Mouse (Mus musculus): Measurements from ENCODE around the gene Ddost. TPM values are rescaled to one million over a fixed set of nuclear protein-coding genes. Genes with fewer than 3 reads are reported as not detected.

Gene Ddost
- polyA plus RNA-seq, 1 experiment from 2014 or later: 176 TPM

DNA sequence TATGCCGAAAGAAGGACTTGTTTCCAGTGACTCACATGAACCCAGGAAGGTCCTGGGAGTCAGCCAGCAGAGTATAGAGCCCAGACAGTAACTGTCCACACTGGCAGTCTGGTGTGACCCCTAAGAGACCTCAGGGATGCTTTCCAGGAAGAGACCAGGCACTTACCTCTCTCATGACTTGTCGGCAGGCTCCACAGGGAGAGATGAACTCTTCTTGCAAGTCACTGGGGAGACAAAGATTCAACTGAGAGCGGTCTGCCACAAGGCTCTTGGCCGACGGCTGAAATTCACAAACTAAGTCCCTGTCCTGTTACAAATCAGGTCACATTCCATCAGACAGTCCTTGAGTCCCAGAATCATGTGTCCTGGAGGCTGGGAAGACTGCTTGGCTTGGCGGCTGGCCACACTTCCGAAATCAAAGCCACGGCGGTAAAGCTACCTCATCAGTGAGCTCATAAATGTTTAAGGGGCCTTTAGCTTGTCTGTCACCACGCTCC lies 38.9 kb downstream of the Ddost start:
- H3K36me3 ChIP-seq (ENCODE audit: poor library complexity, severe bottlenecking): no peaks in the 10 kb centered on the region
- ATAC-seq: no peak
- H3K9ac ChIP-seq: no peak overlapping the region
- H3K27ac ChIP-seq: no peak overlapping the region
- no peak overlapping the region for H3K4me2 ChIP-seq
- H3K4me1 ChIP-seq: no peaks in the 10 kb centered on the region
- WGBS: 77% methylated on average over 10 of the region's 10 CpGs
- H3K27me3 ChIP-seq: no peaks in the 10 kb centered on the region
- no peak overlapping the region for H3K4me3 ChIP-seq
- H3K9me3 ChIP-seq (replicated peaks): no peaks in the 10 kb centered on the region

DNA sequence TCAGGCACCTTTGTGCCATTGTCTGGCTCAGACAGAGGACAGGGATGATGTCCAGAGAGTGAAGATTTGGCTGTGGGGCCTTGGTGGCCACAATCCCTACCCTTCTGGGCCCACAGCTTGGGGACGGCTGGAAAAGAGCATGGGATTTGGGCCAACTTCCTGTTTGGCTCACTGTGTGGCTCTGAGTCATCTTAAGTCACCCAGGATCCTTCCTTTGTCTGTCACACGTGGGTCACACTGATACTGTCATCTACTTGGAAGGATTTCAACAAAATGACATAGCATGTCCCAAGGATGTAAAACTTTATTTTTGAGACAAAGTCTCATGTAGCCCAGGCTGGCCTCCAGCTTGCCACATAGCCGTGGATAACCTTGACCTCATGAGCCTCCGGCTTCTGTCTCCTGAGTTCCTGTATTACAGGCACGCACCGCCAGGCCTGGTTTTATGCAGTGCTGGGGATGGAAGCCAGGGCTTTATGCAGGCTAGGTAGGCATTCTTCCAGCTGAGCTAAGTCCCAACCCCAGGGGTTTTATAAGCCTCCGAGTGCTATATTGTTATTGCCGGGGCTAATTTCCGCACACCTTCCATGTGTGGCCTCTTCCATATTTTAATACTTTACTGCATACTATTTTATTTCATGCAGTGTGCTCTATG lies 40.5 kb downstream of the Ddost start:
- Histone ChIP-seq H3K27ac (no peak overlapping the region), H3K4me1 (no peaks in the 10 kb centered on the region), H3K9ac (no peak overlapping the region), H3K9me3 (replicated peaks) (no peaks in the 10 kb centered on the region), H3K27me3 (no peaks in the 10 kb centered on the region), H3K4me3 (no peak overlapping the region), H3K4me2 (no peak overlapping the region), H3K36me3 (ENCODE audit: poor library complexity, severe bottlenecking) (no peaks in the 10 kb centered on the region)
- ATAC-seq: no peak
- 81% methylated on average over 9 of the region's 9 CpGs for WGBS

DNA sequence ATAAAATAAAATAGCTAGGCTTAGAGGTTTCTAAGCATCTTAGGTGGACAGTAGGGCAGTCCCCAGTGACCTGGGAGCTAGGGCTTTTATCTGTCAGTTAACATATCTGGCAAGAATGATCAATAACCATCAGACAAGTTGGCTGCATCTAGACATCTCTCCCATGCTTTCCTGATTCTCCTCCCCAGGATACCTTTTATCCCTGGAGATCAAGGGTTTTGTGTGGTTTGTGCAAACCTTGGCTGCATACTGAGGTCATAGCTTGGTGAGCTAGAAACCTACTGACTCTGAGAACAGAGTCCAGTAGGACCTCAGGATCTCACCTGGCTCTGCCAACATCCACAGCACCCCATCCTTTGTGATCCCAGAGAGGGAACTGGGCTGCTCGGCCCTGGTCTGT lies 42.8 kb downstream of the Ddost start:
- H3K9me3 ChIP-seq (replicated peaks): peaks cover 3% of the 10 kb centered on the region; the same call in 1 of the 2 replicates
- H3K36me3 ChIP-seq (ENCODE audit: poor library complexity, severe bottlenecking): no peaks in the 10 kb centered on the region
- 79% methylated on average over 1 of the region's 1 CpGs for WGBS
- no peaks in the 10 kb centered on the region for H3K27me3 ChIP-seq
- H3K4me1 ChIP-seq: no peaks in the 10 kb centered on the region
- no peak overlapping the region for H3K9ac ChIP-seq
- no peak overlapping the region for H3K4me3 ChIP-seq
- H3K4me2 ChIP-seq: no peak overlapping the region
- ATAC-seq: no peak
- H3K27ac ChIP-seq: no peak overlapping the region

DNA sequence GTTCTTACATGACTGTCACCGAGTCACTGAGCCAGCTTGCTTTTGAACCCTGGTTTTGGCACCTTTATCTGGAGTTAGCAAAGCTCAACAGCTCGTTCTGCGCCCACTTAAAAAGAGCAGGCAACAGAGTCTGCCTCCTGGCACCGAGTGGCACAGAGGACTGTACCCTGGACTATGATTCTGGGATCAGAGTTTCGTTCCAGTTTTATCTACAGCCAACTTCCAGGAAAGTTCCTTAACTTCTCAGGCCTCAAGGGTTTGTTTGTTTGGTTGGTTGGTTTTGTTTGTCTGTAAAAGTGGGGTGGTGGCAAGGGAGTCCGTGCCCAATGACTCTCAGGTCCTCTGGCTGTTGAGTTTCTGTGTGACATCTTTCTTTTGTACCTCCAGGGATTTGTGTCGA lies 44.2 kb downstream of the Ddost start:
- Histone ChIP-seq H3K9ac (no peak overlapping the region), H3K27me3 (no peaks in the 10 kb centered on the region), H3K27ac (no peak overlapping the region), H3K4me1 (no peaks in the 10 kb centered on the region), H3K4me2 (no peak overlapping the region), H3K36me3 (ENCODE audit: poor library complexity, severe bottlenecking) (no peaks in the 10 kb centered on the region), H3K9me3 (replicated peaks) (peaks cover 3% of the 10 kb centered on the region; the same call in 1 of the 2 replicates), H3K4me3 (no peak overlapping the region)
- ATAC-seq: no peak
- 76% methylated on average over 7 of the region's 7 CpGs for WGBS

DNA sequence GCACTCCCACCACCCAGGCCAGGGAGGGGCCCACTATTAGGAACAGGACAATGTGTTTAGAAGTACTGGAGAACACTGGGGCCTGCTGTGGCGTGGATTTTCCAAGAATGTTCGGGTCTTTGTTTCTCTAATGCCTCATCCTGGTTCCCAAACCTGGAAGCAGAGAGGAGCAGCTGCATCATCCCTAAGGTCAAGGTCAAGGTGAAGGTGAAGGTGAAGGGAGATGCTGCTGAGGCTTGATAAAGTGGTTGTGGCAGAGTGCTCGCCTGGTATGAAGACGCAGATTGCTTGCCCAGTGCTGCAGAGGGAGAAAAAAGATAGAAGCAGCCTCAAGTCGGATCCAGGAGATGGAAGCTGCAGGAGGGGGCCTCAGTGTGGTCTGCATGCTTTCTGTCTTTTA lies 47.3 kb downstream of the Ddost start:
- no peaks in the 10 kb centered on the region for H3K36me3 ChIP-seq (ENCODE audit: poor library complexity, severe bottlenecking)
- no peaks in the 10 kb centered on the region for H3K4me1 ChIP-seq
- H3K9me3 ChIP-seq (replicated peaks): peaks cover 3% of the 10 kb centered on the region; the same call in 1 of the 2 replicates
- no peak overlapping the region for H3K9ac ChIP-seq
- WGBS: 90% methylated on average over 5 of the region's 5 CpGs
- no peak overlapping the region for H3K4me2 ChIP-seq
- H3K27me3 ChIP-seq: no peaks in the 10 kb centered on the region
- ATAC-seq: no peak
- H3K4me3 ChIP-seq: no peak overlapping the region
- H3K27ac ChIP-seq: no peak overlapping the region

DNA sequence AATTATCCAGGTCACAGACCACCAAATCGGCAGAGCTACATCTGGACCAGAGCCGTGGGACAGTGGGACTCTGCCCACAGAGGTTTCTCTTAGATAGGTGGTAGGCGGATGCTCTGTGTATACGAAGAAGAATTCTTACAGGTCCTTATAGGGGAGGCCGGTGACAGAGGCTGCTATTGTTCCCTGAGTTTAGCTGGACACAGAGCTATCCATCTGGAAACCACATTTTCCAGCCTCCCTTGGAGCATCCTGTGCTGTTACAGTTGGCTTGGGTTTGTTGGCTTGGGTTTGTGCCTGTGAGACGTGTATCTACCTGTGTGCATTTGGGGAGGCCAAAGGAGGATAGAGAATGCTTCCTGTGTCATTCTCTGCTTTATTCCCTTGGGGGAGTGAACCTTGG lies 48.2 kb downstream of the Ddost start:
- H3K27me3 ChIP-seq: no peaks in the 10 kb centered on the region
- no peak overlapping the region for H3K4me3 ChIP-seq
- no peak for ATAC-seq
- H3K4me1 ChIP-seq: no peaks in the 10 kb centered on the region
- H3K9ac ChIP-seq: no peak overlapping the region
- peaks cover 3% of the 10 kb centered on the region; the same call in 1 of the 2 replicates for H3K9me3 ChIP-seq (replicated peaks)
- H3K36me3 ChIP-seq (ENCODE audit: poor library complexity, severe bottlenecking): no peaks in the 10 kb centered on the region
- H3K27ac ChIP-seq: no peak overlapping the region
- WGBS: 86% methylated on average over 6 of the region's 6 CpGs
- H3K4me2 ChIP-seq: no peak overlapping the region

DNA sequence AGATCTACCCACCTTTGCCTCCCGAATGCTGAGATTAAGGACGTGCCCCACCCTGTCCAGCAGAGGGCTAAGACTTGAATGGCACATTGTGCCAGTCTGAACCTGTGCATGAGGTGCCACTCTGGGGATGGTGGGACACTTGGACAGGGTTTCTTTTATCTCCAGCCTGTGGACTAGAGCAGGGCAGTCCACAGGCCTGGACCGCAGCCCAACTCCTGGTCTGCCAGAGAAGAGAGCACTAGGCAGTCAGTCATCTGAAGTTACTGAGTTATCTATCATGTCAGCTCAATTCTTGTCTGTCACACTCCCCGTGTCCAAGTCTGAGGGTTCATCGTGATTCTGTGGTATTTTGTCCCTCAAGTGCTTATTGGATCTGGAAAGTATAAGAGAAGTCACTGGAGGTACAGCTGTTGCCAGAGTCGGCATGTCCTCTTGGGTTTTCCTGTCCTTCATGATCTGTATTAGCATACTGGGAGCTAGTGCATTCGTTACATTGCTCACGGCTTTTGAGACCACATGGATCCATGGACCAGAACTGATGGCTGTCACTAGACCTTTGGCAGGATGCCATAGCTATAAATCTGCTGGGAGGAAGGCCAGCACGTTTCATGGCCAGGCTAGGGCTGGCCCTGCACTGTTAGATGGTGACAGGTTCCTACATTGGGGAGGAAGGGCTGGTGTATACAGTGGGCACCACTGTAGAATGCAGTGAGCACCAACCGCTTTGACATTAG lies 49.1 kb downstream of the Ddost start:
- no peak overlapping the region for H3K9ac ChIP-seq
- H3K36me3 ChIP-seq (ENCODE audit: poor library complexity, severe bottlenecking): no peaks in the 10 kb centered on the region
- no peaks in the 10 kb centered on the region for H3K4me1 ChIP-seq
- H3K4me2 ChIP-seq: no peak overlapping the region
- no peaks in the 10 kb centered on the region for H3K27me3 ChIP-seq
- peaks cover 3% of the 10 kb centered on the region; the same call in 1 of the 2 replicates for H3K9me3 ChIP-seq (replicated peaks)
- no peak for ATAC-seq
- 81% methylated on average over 10 of the region's 10 CpGs for WGBS
- no peak overlapping the region for H3K27ac ChIP-seq
- H3K4me3 ChIP-seq: no peak overlapping the region

DNA sequence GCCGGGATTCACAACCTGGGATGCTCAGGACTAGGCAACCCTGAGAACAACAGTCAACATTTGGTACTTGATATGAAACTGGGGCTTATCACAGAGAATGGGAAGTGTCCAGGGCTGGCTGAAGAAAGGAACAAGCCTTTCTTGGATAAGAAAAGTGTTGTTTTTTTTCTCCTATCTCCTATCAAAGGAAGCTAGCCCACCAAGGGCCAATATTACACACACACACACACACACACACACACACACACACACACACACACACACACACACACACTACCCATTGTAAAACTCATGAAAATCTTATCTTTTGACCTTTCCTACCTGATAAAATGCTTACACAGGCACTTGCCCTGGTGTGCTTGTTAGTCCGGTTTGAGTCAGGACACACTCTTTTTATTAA lies 51.0 kb downstream of the Ddost start:
- ATAC-seq: no peak
- WGBS: 87% methylated on average over 2 of the region's 2 CpGs

DNA sequence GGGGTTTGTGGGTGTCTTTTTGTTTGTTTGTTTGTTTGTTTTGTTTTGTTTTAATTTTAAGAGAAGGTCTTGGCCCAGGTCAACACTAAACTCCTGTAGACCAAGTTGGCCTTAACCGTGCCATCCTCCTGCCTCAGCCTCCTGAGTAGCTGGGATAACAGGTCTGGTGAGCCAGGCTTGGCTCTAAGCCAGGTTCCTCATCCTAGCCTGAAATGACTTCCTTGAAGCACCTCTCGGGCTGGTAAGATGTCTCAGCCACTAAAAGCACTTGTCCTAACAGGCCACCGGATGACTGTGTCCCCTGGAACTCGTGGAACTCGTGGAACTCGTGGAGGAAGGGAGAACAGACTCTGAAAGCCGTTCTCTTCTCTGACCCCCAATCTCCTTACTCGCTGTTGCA lies 51.6 kb downstream of the Ddost start:
- WGBS: 78% methylated on average over 8 of the region's 8 CpGs
- no peak overlapping the region for H3K9ac ChIP-seq
- H3K4me2 ChIP-seq: no peak overlapping the region
- H3K4me3 ChIP-seq: no peak overlapping the region
- peaks cover 3% of the 10 kb centered on the region; the same call in 1 of the 2 replicates for H3K9me3 ChIP-seq (replicated peaks)
- no peak for ATAC-seq
- peaks cover 5% of the 10 kb centered on the region for H3K4me1 ChIP-seq
- no peaks in the 10 kb centered on the region for H3K27me3 ChIP-seq
- no peaks in the 10 kb centered on the region for H3K36me3 ChIP-seq (ENCODE audit: poor library complexity, severe bottlenecking)
- no peak overlapping the region for H3K27ac ChIP-seq

More for the DNA sequence above, 51.0 kb downstream of the Ddost start:
- H3K27me3 ChIP-seq: no peaks in the 10 kb centered on the region
- no peaks in the 10 kb centered on the region for H3K36me3 ChIP-seq (ENCODE audit: poor library complexity, severe bottlenecking)
- H3K27ac ChIP-seq: no peak overlapping the region
- peaks cover 3% of the 10 kb centered on the region; the same call in 1 of the 2 replicates for H3K9me3 ChIP-seq (replicated peaks)
- no peaks in the 10 kb centered on the region for H3K4me1 ChIP-seq
- no peak overlapping the region for H3K4me3 ChIP-seq
- H3K9ac ChIP-seq: no peak overlapping the region
- no peak overlapping the region for H3K4me2 ChIP-seq

DNA sequence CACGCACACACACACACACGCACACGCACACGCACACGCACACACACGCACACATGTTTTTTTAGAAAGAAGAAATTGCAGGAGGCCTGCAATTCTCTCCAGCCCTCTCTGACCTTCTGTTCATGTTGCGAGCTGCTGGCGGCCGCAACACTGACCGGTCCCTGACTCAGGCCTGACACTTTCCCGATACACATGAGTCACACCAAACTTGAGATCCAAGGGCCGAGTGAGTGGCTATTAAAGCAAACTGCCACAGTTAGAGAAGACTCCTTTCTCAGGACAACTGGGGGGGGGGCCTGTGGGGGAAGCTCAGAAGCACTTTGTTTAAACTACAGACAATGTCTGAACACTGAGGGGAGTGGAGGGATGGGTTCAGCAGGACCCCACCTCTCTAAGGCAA lies 52.0 kb downstream of the Ddost start:
- no peak overlapping the region for H3K9ac ChIP-seq
- H3K9me3 ChIP-seq (replicated peaks): peaks cover 1% of the 10 kb centered on the region; the same call in 1 of the 2 replicates
- ATAC-seq: no peak
- no peak overlapping the region for H3K4me3 ChIP-seq
- no peak overlapping the region for H3K27ac ChIP-seq
- H3K36me3 ChIP-seq (ENCODE audit: poor library complexity, severe bottlenecking): no peaks in the 10 kb centered on the region
- no peaks in the 10 kb centered on the region for H3K27me3 ChIP-seq
- WGBS: 91% methylated on average over 12 of the region's 12 CpGs
- no peak overlapping the region for H3K4me2 ChIP-seq
- peaks cover 9% of the 10 kb centered on the region for H3K4me1 ChIP-seq

DNA sequence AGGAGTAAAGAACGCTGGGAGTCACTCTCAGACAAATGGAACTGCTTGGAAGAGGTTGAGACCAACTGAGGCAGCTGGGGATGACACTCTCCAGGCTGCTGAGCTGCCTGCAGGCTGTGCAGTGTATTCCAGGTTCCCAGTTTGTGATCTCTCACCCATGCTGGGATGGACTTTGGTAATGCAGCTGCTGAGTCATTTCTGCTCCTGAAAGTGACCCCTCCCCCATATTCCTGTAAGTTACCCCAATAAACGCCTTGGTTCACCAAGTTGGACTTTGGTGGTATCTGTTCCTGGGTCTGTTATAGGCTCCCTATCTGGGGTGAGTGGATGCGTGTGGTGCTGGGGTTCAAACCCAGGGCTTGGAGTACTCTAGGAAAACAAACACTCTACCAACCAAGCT lies 53.6 kb downstream of the Ddost start:
- WGBS: 80% methylated on average over 3 of the region's 3 CpGs
- no peak overlapping the region for H3K4me2 ChIP-seq
- peaks cover 13% of the 10 kb centered on the region for H3K4me1 ChIP-seq
- H3K27ac ChIP-seq: no peak overlapping the region
- no peak overlapping the region for H3K9ac ChIP-seq
- no peaks in the 10 kb centered on the region for H3K27me3 ChIP-seq
- ATAC-seq: no peak
- no peak overlapping the region for H3K4me3 ChIP-seq
- no peaks in the 10 kb centered on the region for H3K36me3 ChIP-seq (ENCODE audit: poor library complexity, severe bottlenecking)
- no peaks in the 10 kb centered on the region for H3K9me3 ChIP-seq (replicated peaks)

DNA sequence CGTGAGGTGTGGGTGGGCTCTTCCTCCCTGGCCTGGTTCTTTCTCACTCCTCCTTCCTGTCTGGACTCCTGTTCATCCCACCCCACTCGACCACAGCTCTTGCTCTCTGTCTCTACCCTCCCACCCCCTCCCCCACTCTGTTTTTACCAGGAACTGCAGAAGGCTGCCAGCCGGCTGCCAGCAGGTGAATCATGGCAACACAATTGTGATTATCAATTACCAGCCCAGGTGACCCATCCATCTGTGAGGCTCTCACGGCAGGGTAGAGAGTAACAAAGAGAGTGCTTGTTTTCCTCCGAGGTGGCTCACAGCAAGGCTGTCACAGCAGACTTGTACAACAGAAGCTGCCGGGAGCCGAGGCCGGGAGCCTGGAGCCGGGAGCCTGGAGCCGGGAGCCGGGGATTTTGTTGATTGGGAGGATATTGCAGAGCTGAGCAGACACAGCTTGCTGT lies 56.9 kb downstream of the Ddost start:
- WGBS: 4% methylated on average over 11 of the region's 11 CpGs
- H3K4me1 ChIP-seq: peaks cover 13% of the 10 kb centered on the region
- peaks cover 6% of the 10 kb centered on the region for H3K27me3 ChIP-seq
- H3K4me2 ChIP-seq: peak overlapping the region; percentile 40
- peak overlapping the region; percentile 61 for H3K27ac ChIP-seq
- H3K9me3 ChIP-seq (replicated peaks): no peaks in the 10 kb centered on the region
- H3K9ac ChIP-seq: peak overlapping the region; percentile 50
- H3K4me3 ChIP-seq: 0 out of 2 replicates have a peak overlapping the region, but pooled peaks have one; percentile 7
- H3K36me3 ChIP-seq (ENCODE audit: poor library complexity, severe bottlenecking): no peaks in the 10 kb centered on the region
- ATAC-seq: no peak

Measured in forebrain, embryonic 13.5 days (tissue).